ENCODE assay signal across 17 mouse cellular contexts in the genomic region with DNA sequence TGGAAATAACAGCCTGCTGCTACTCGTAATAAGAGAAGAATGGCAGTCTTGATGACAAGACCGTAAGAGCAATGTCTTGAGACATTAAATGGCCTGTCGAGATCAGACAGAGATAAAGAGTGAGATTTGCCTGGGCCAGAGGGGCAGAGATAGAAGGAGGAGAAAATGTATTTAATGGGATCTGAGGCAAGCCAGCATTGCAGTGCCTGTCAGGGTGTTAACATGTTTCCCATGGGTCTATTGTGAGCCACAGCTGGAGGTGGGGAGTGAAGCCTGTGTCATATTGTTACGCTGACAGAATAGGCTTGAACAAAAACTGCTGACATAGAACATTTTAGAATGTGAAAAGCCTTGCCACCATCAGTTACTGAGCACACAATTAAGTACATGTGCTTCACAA.
DNase-seq lines count a peak whose midpoint lies in the region; ATAC-seq and TF ChIP-seq lines count a peak whose summit lies in the region.
"Had no signal": no experiment of that assay in that cellular context is flagged by ENCODE, and none has a peak within 500 bp of the region (broad histone marks: within the 10 kb centered on the region; RNA-seq: fewer than 3 reads in every experiment).

No protein-coding gene starts in this region.

- no peaks in the 10 kb centered on the region for H3K36me3 ChIP-seq in stomach, embryonic 14.5 days (ENCODE audit: control insufficient read depth, insufficient read depth, low read length)
- H3K36me3 ChIP-seq in stomach, postnatal 0 days (ENCODE audit: control insufficient read depth, insufficient read depth, low read length) = no peaks in the 10 kb centered on the region
- no peaks in the 10 kb centered on the region for H3K36me3 ChIP-seq in forebrain, embryonic 13.5 days (ENCODE audit: poor library complexity, severe bottlenecking)
- H3K36me3 ChIP-seq in midbrain, embryonic 11.5 days (ENCODE audit: control insufficient read depth, insufficient read depth, low read length) = no peaks in the 10 kb centered on the region
- H3K36me3 ChIP-seq: G1E; heart, embryonic 13.5 days; limb, embryonic 15.5 days; neural tube, embryonic 13.5 days had no signal

- 33% methylated on average over 4 of the region's 4 CpGs for WGBS in stomach, embryonic 14.5 days
- WGBS in stomach, postnatal 0 days = 53% methylated on average over 4 of the region's 4 CpGs
- 3% methylated on average over 4 of the region's 4 CpGs for WGBS in forebrain, embryonic 13.5 days
- WGBS in midbrain, embryonic 11.5 days = 12% methylated on average over 4 of the region's 4 CpGs

- H3K4me1 ChIP-seq in stomach, embryonic 14.5 days (ENCODE audit: control insufficient read depth, insufficient read depth, low read length) = no peaks in the 10 kb centered on the region
- no peaks in the 10 kb centered on the region for H3K4me1 ChIP-seq in stomach, postnatal 0 days (replicated peaks; ENCODE audit: control insufficient read depth, insufficient read depth)
- peaks cover 7% of the 10 kb centered on the region for H3K4me1 ChIP-seq in forebrain, embryonic 13.5 days
- no peaks in the 10 kb centered on the region for H3K4me1 ChIP-seq in midbrain, embryonic 11.5 days (ENCODE audit: control insufficient read depth, insufficient read depth, low read length)
- H3K4me1 ChIP-seq: heart, embryonic 13.5 days; limb, embryonic 15.5 days had no signal

- H3K4me2 ChIP-seq in stomach, embryonic 14.5 days (replicated peaks; ENCODE audit: low read depth, low read length) = no peak overlapping the region
- no peak overlapping the region for H3K4me2 ChIP-seq in stomach, postnatal 0 days (replicated peaks; ENCODE audit: low read depth)
- H3K4me2 ChIP-seq in forebrain, embryonic 13.5 days = no peak overlapping the region
- no peak overlapping the region for H3K4me2 ChIP-seq in midbrain, embryonic 11.5 days
- H3K4me2 ChIP-seq: heart, embryonic 13.5 days; limb, embryonic 15.5 days; neural tube, embryonic 13.5 days had no signal

- ATAC-seq in stomach, embryonic 14.5 days (ENCODE audit: insufficient number of reproducible peaks, insufficient read depth, low FRiP score, low read depth) = peak; percentile 53; the same call in 1 of the 2 replicates
- no peak for ATAC-seq in stomach, postnatal 0 days (ENCODE audit: low FRiP score, low TSS enrichment)
- peak; percentile 91 for ATAC-seq in forebrain, embryonic 13.5 days
- peak; percentile 96 for ATAC-seq in midbrain, embryonic 11.5 days (ENCODE audit: low FRiP score)
- ATAC-seq in erythroid progenitor cell, adult 5-6 weeks (replicated peaks; ENCODE audit: low FRiP score, poor library complexity, severe bottlenecking) = no peak
- no peak for ATAC-seq in frontal cortex, adult (ENCODE audit: low TSS enrichment)
- ATAC-seq: activated CD4-positive, CD25-positive, alpha-beta regulatory T cell, adult 4 months had no signal

- no peak for DNase-seq in stomach, postnatal 0 days (ENCODE audit: low spot score)
- peak; percentile 84 for DNase-seq in midbrain, embryonic 11.5 days (ENCODE audit: low spot score, missing footprints)
- no peak for DNase-seq in layer of hippocampus, postnatal 25 days (ENCODE audit: extremely low spot score in 1 of 2, low spot score in 1 of 2)
- no peak for DNase-seq in thymus, postnatal 14 days
- DNase-seq: cerebellum, adult 9-10 months; lung, adult 2 months; right cerebral cortex, adult 18-20 months had no signal

- no peak overlapping the region for H3K9ac ChIP-seq in stomach, embryonic 14.5 days (replicated peaks; ENCODE audit: low read depth, low read length)
- H3K9ac ChIP-seq in stomach, postnatal 0 days (ENCODE audit: low read length) = no peak overlapping the region
- no peak overlapping the region for H3K9ac ChIP-seq in forebrain, embryonic 13.5 days
- H3K9ac ChIP-seq in midbrain, embryonic 11.5 days (ENCODE audit: low read length) = no peak overlapping the region
- H3K9ac ChIP-seq: heart, embryonic 13.5 days; limb, embryonic 15.5 days; neural tube, embryonic 13.5 days had no signal

- no peaks in the 10 kb centered on the region for H3K9me3 ChIP-seq in stomach, embryonic 14.5 days (ENCODE audit: control insufficient read depth, low read depth, low read length)
- no peaks in the 10 kb centered on the region for H3K9me3 ChIP-seq in stomach, postnatal 0 days (ENCODE audit: control insufficient read depth, low read length)
- no peaks in the 10 kb centered on the region for H3K9me3 ChIP-seq in forebrain, embryonic 13.5 days (replicated peaks)
- H3K9me3 ChIP-seq in midbrain, embryonic 11.5 days (ENCODE audit: control insufficient read depth, low read length) = no peaks in the 10 kb centered on the region
- H3K9me3 ChIP-seq: heart, embryonic 13.5 days; limb, embryonic 15.5 days; neural tube, embryonic 13.5 days had no signal

- TF ChIP-seq EP300 in stomach, postnatal 0 days (optimal IDR thresholded peaks at IDR 0.05) = no peak

- H3K4me3 ChIP-seq in stomach, embryonic 14.5 days (ENCODE audit: low read depth, low read length) = no peak overlapping the region
- H3K4me3 ChIP-seq in stomach, postnatal 0 days (ENCODE audit: low read depth, low read length) = no peak overlapping the region
- no peak overlapping the region for H3K4me3 ChIP-seq in forebrain, embryonic 13.5 days
- no peak overlapping the region for H3K4me3 ChIP-seq in midbrain, embryonic 11.5 days (ENCODE audit: low read depth, low read length)
- H3K4me3 ChIP-seq: heart, embryonic 13.5 days; limb, embryonic 15.5 days; neural tube, embryonic 13.5 days had no signal

- H3K27me3 ChIP-seq in stomach, embryonic 14.5 days (ENCODE audit: control insufficient read depth, insufficient read depth, low read length) = no peaks in the 10 kb centered on the region
- H3K27me3 ChIP-seq in stomach, postnatal 0 days (ENCODE audit: control insufficient read depth, insufficient read depth, low read length) = no peaks in the 10 kb centered on the region
- no peaks in the 10 kb centered on the region for H3K27me3 ChIP-seq in forebrain, embryonic 13.5 days
- no peaks in the 10 kb centered on the region for H3K27me3 ChIP-seq in midbrain, embryonic 11.5 days (ENCODE audit: control insufficient read depth, insufficient read depth, low read length)
- H3K27me3 ChIP-seq: heart, embryonic 13.5 days; limb, embryonic 15.5 days; neural tube, embryonic 13.5 days had no signal

- H3K27ac ChIP-seq in stomach, embryonic 14.5 days (ENCODE audit: low read length) = no peak overlapping the region
- H3K27ac ChIP-seq in stomach, postnatal 0 days (replicated peaks) = no peak overlapping the region
- H3K27ac ChIP-seq in forebrain, embryonic 13.5 days = no peak overlapping the region
- no peak overlapping the region for H3K27ac ChIP-seq in midbrain, embryonic 11.5 days (ENCODE audit: low read depth, low read length)
- H3K27ac ChIP-seq: heart, embryonic 13.5 days; kidney, postnatal 0 days; limb, embryonic 15.5 days; neural tube, embryonic 13.5 days had no signal

- TF ChIP-seq CTCF in stomach, postnatal 0 days (IDR thresholded peaks at IDR 0.05; ENCODE audit: low read depth) = no peak

Comparison
In these comparisons a context has a peak if more than half of its experiments do, and no peak if none do; other contexts are left out.
1. ATAC-seq: peak in stomach, embryonic 14.5 days (single experiment), forebrain, embryonic 13.5 days (single experiment) and midbrain, embryonic 11.5 days (single experiment); none in stomach, postnatal 0 days (single experiment), erythroid progenitor cell, adult 5-6 weeks (single experiment) and frontal cortex, adult (single experiment).